Mouse (Mus musculus) lung, embryonic 15.5 days (tissue): ENCODE data around the gene Ptpn7. TPM values are rescaled to one million over a fixed set of nuclear protein-coding genes. Genes with fewer than 3 reads are reported as not detected.
A peak's percentile ranks its signal among the peaks of the same experiment; 100 is the strongest.

ENCODE experiments used
- ATAC-seq: fragments of 200-750 bp; cut with Nextera tagmentation; 2 replicates; pipeline ENCODE4 v1.8.0; 2017; ENCODE audit warnings: moderate number of reproducible peaks, borderline replicate concordance; ENCODE audit not compliant: low FRiP score, low TSS enrichment; ENCODE audit errors: extremely low read depth
- H3K27ac ChIP-seq: fragments of 300-500 bp; sonication (generic); 2 replicates; pipeline ENCODE4 v1.5.1; 2015; ENCODE audit warnings: moderate library complexity, mild to moderate bottlenecking, inconsistent platforms
- H3K27me3 ChIP-seq: fragments of 300-500 bp; sonication (generic); 2 replicates; pipeline ENCODE4 v1.6.1; 2015; ENCODE audit warnings: inconsistent platforms
- H3K36me3 ChIP-seq: fragments of 300-500 bp; sonication (generic); 2 replicates; pipeline ENCODE4 v1.6.1; 2015; ENCODE audit warnings: inconsistent platforms
- H3K4me1 ChIP-seq: fragments of 300-500 bp; sonication (generic); 2 replicates; pipeline ENCODE4 v1.6.1; 2015; ENCODE audit warnings: inconsistent platforms
- H3K4me2 ChIP-seq: fragments of 300-500 bp; sonication (generic); 2 replicates; pipeline ENCODE4 v1.6.1; 2015; ENCODE audit warnings: inconsistent platforms, mild to moderate bottlenecking, moderate library complexity
- H3K4me3 ChIP-seq: fragments of 300-500 bp; sonication (generic); 2 replicates; pipeline ENCODE4 v1.5.1; 2015; ENCODE audit warnings: mild to moderate bottlenecking, inconsistent platforms
- H3K9ac ChIP-seq: fragments of 300-500 bp; sonication (generic); 2 replicates; pipeline ENCODE4 v1.6.1; 2015; ENCODE audit warnings: inconsistent platforms
- H3K9me3 ChIP-seq: fragments of 300-500 bp; sonication (generic); 2 replicates; pipeline ENCODE4 v1.6.1; 2016; ENCODE audit warnings: inconsistent platforms
- WGBS: fragments of 180-500 bp; shearing (Covaris S2); methylation state at CpG from one replicate; pipeline ENCODE4 v1.1.7; 2015; 5-methylcytosine and 5-hydroxymethylcytosine counted together
- polyA plus RNA-seq: library from polyadenylated mRNA; unstranded; fragments of >200 nt; fragmentation: Nextera tagmentation; extraction: Ambion mirVana; gene quantifications from 2 replicates; pipeline ENCODE4 v1.2.1, GENCODE M21; 2015

The Ptpn7 gene
- polyA plus RNA-seq, 1 experiment from 2014 or later, result 5.8 TPM

- WGBS, result 71% methylated on average over 9 of the region's 9 CpGs
- Histone ChIP-seq H3K9ac (no peak overlapping the region), H3K4me1 (peaks cover 22% of the 10 kb centered on the region), H3K27me3 (peaks cover 15% of the 10 kb centered on the region; the same call in 1 of the 2 replicates), H3K27ac (no peak overlapping the region), H3K4me3 (no peak overlapping the region), H3K9me3 (no peaks in the 10 kb centered on the region), H3K36me3 (no peaks in the 10 kb centered on the region), H3K4me2 (no peak overlapping the region)
- ATAC-seq, result no peak
Observed at GRCm38 (mm10) chr1:135129543-135130183, 2.8 kb upstream of the Ptpn7 start.

GRCm38 (mm10) chr1:135130376-135131018 lies 2.0 kb upstream of the Ptpn7 start:
- Histone ChIP-seq H3K4me1 (peaks cover 22% of the 10 kb centered on the region), H3K36me3 (no peaks in the 10 kb centered on the region), H3K4me2 (peak overlapping the region; percentile 20; the same call in 1 of the 2 replicates), H3K27ac (no peak overlapping the region), H3K9me3 (no peaks in the 10 kb centered on the region), H3K4me3 (no peak overlapping the region), H3K9ac (no peak overlapping the region), H3K27me3 (peaks cover 11% of the 10 kb centered on the region; the same call in 1 of the 2 replicates)
- 57% methylated on average over 2 of the region's 2 CpGs for WGBS
- ATAC-seq, result no peak

GRCm38 (mm10) chr1:135131034-135131433 lies 1.5 kb upstream of the Ptpn7 start:
- peak overlapping the region; percentile 20; the same call in 1 of the 2 replicates for H3K4me2 ChIP-seq
- H3K4me3 ChIP-seq, result no peak overlapping the region
- H3K36me3 ChIP-seq, result no peaks in the 10 kb centered on the region
- 0 out of 2 replicates have a peak, but pooled peaks have one; percentile 11 for ATAC-seq
- H3K27ac ChIP-seq, result peak overlapping the region; percentile 37
- peaks cover 18% of the 10 kb centered on the region for H3K4me1 ChIP-seq
- 19% methylated on average over 6 of the region's 6 CpGs for WGBS
- peaks cover 10% of the 10 kb centered on the region; the same call in 1 of the 2 replicates for H3K27me3 ChIP-seq
- no peak overlapping the region for H3K9ac ChIP-seq
- H3K9me3 ChIP-seq, result no peaks in the 10 kb centered on the region

GRCm38 (mm10) chr1:135131560-135131959 lies 940 bp upstream of the Ptpn7 start:
- H3K4me2 ChIP-seq, result peak overlapping the region; percentile 20; the same call in 1 of the 2 replicates
- no peak overlapping the region for H3K4me3 ChIP-seq
- H3K4me1 ChIP-seq, result peaks cover 12% of the 10 kb centered on the region
- no peak for ATAC-seq
- WGBS, result 22% methylated on average over 8 of the region's 8 CpGs
- no peaks in the 10 kb centered on the region for H3K36me3 ChIP-seq
- H3K9ac ChIP-seq, result no peak overlapping the region
- H3K27ac ChIP-seq, result peak overlapping the region; percentile 37
- no peaks in the 10 kb centered on the region for H3K9me3 ChIP-seq
- H3K27me3 ChIP-seq, result peaks cover 10% of the 10 kb centered on the region; the same call in 1 of the 2 replicates

GRCm38 (mm10) chr1:135132893-135133369 lies 431 bp downstream of the Ptpn7 start:
- ATAC-seq, result no peak
- Histone ChIP-seq H3K9me3 (no peaks in the 10 kb centered on the region), H3K4me3 (no peak overlapping the region), H3K4me1 (peaks cover 11% of the 10 kb centered on the region), H3K36me3 (no peaks in the 10 kb centered on the region), H3K27me3 (peaks cover 10% of the 10 kb centered on the region; the same call in 1 of the 2 replicates), H3K9ac (no peak overlapping the region), H3K27ac (no peak overlapping the region), H3K4me2 (no peak overlapping the region; the same call in 1 of the 2 replicates)
- WGBS, result 74% methylated on average over 9 of the region's 9 CpGs

GRCm38 (mm10) chr1:135133678-135134435 lies 1.4 kb downstream of the Ptpn7 start:
- Histone ChIP-seq H3K27me3 (peaks cover 10% of the 10 kb centered on the region; the same call in 1 of the 2 replicates), H3K36me3 (no peaks in the 10 kb centered on the region), H3K4me2 (peak overlapping the region; percentile 2; the same call in 1 of the 2 replicates), H3K4me3 (no peak overlapping the region), H3K9ac (no peak overlapping the region), H3K9me3 (no peaks in the 10 kb centered on the region), H3K4me1 (peaks cover 11% of the 10 kb centered on the region), H3K27ac (no peak overlapping the region)
- ATAC-seq, result no peak
- 75% methylated on average over 10 of the region's 10 CpGs for WGBS

- no peak overlapping the region for H3K4me2 ChIP-seq
- no peak overlapping the region for H3K4me3 ChIP-seq
- no peaks in the 10 kb centered on the region for H3K36me3 ChIP-seq
- ATAC-seq, result no peak
- H3K4me1 ChIP-seq, result peaks cover 11% of the 10 kb centered on the region
- WGBS, result 80% methylated on average over 8 of the region's 8 CpGs
- no peaks in the 10 kb centered on the region for H3K9me3 ChIP-seq
- no peak overlapping the region for H3K27ac ChIP-seq
- no peaks in the 10 kb centered on the region for H3K27me3 ChIP-seq
- H3K9ac ChIP-seq, result no peak overlapping the region
Observed at GRCm38 (mm10) chr1:135135111-135135787, 2.7 kb downstream of the Ptpn7 start.

GRCm38 (mm10) chr1:135136500-135136899 lies 4.0 kb downstream of the Ptpn7 start:
- Histone ChIP-seq H3K4me1 (peaks cover 3% of the 10 kb centered on the region), H3K9ac (no peak overlapping the region), H3K4me2 (no peak overlapping the region), H3K27me3 (no peaks in the 10 kb centered on the region), H3K36me3 (no peaks in the 10 kb centered on the region), H3K4me3 (no peak overlapping the region), H3K27ac (no peak overlapping the region), H3K9me3 (no peaks in the 10 kb centered on the region)
- WGBS, result 5% methylated on average over 1 of the region's 1 CpGs
- no peak for ATAC-seq

GRCm38 (mm10) chr1:135139906-135140305 lies 7.4 kb downstream of the Ptpn7 start:
- H3K27me3 ChIP-seq, result no peaks in the 10 kb centered on the region
- H3K9ac ChIP-seq, result no peak overlapping the region
- no peaks in the 10 kb centered on the region for H3K4me1 ChIP-seq
- no peaks in the 10 kb centered on the region for H3K36me3 ChIP-seq
- 59% methylated on average over 2 of the region's 2 CpGs for WGBS
- no peak overlapping the region for H3K27ac ChIP-seq
- no peak for ATAC-seq
- H3K9me3 ChIP-seq, result no peaks in the 10 kb centered on the region
- H3K4me3 ChIP-seq, result no peak overlapping the region
- no peak overlapping the region for H3K4me2 ChIP-seq

GRCm38 (mm10) chr1:135142452-135142851 lies 10.0 kb downstream of the Ptpn7 start:
- Histone ChIP-seq H3K27ac (no peak overlapping the region), H3K9ac (no peak overlapping the region), H3K36me3 (no peaks in the 10 kb centered on the region), H3K4me2 (no peak overlapping the region), H3K27me3 (no peaks in the 10 kb centered on the region), H3K9me3 (no peaks in the 10 kb centered on the region), H3K4me1 (peaks cover 4% of the 10 kb centered on the region), H3K4me3 (no peak overlapping the region)
- ATAC-seq, result no peak
- 39% methylated on average over 2 of the region's 2 CpGs for WGBS

GRCm38 (mm10) chr1:135143940-135144339 lies 11.4 kb downstream of the Ptpn7 start:
- no peak overlapping the region for H3K9ac ChIP-seq
- H3K4me2 ChIP-seq, result no peak overlapping the region
- ATAC-seq, result no peak
- H3K27ac ChIP-seq, result no peak overlapping the region
- no peak overlapping the region for H3K4me3 ChIP-seq
- H3K9me3 ChIP-seq, result no peaks in the 10 kb centered on the region
- 70% methylated on average over 2 of the region's 2 CpGs for WGBS
- H3K27me3 ChIP-seq, result no peaks in the 10 kb centered on the region
- no peaks in the 10 kb centered on the region for H3K36me3 ChIP-seq
- peaks cover 19% of the 10 kb centered on the region for H3K4me1 ChIP-seq
